Mouse (Mus musculus) pancreas, adult 10 weeks (tissue): ENCODE data around the gene Ppm1f. TPM values are rescaled to one million over a fixed set of nuclear protein-coding genes. Genes with fewer than 3 reads are reported as not detected.

Experiments
- polyA plus RNA-seq: library from polyadenylated mRNA; stranded (reverse); fragments of 350-450 nt; fragmentation: Illumina TruSeq; extraction: RNeasy Lipid Tissue Mini Kit (QIAGEN cat#74804); gene quantifications from one replicate; pipeline ENCODE4 v1.2.3, GENCODE M21; 2015; ENCODE audit warnings: low read depth, low replicate concordance; ENCODE audit not compliant: insufficient read depth

Ppm1f gene
- polyA plus RNA-seq, result 6.6 TPM

GRCm38 (mm10) chr16:16896382-16897055 lies at the start of gene Ppm1f:
Gene Ppm1f, plus strand, starts transcription at chr16:16896469.

GRCm38 (mm10) chr16:16863978-16864377 lies 32.3 kb upstream of the Ppm1f start, which contains the start of gene Igll1:
Gene Igll1, minus strand, starts transcription at chr16:16863985.

GRCm38 (mm10) chr16:16870617-16871331 lies 25.5 kb upstream of the Ppm1f start, which contains the start of the genes Top3b and Vpreb1:
Gene Top3b, plus strand, starts transcription at chr16:16870736.
Gene Vpreb1, minus strand, starts transcription at chr16:16870843.

Other genes starting within 250 kb of the Ppm1f start
- not detected for gene Olfr19, start 220.1 kb upstream of the Ppm1f start, polyA plus RNA-seq
- gene Spag6l, start 67.0 kb upstream of the Ppm1f start, polyA plus RNA-seq, result not detected
- not detected for gene Igll1, start 32.5 kb upstream of the Ppm1f start, polyA plus RNA-seq
- 16.3 TPM for gene Top3b, start 25.7 kb upstream of the Ppm1f start, polyA plus RNA-seq
- gene Vpreb1, start 25.6 kb upstream of the Ppm1f start, polyA plus RNA-seq, result not detected
- gene Mapk1, start 86.9 kb downstream of the Ppm1f start, polyA plus RNA-seq, result 13.6 TPM
- 0.33 TPM for gene Ypel1, start 173.2 kb downstream of the Ppm1f start, polyA plus RNA-seq
- 21.5 TPM for gene Ppil2, start 214.8 kb downstream of the Ppm1f start, polyA plus RNA-seq
- gene 2610318N02Rik, start 228.7 kb downstream of the Ppm1f start, polyA plus RNA-seq, result 1.9 TPM
- 45.2 TPM for gene Sdf2l1, start 235.9 kb downstream of the Ppm1f start, polyA plus RNA-seq
- gene Ydjc, start 248.2 kb downstream of the Ppm1f start, polyA plus RNA-seq, result 1.3 TPM